Mouse (Mus musculus) embryo, embryonic 9.5 days (tissue): Measurements from ENCODE around the gene Sytl2.

Experiments used
- DNase-seq: peaks from one replicate; pipeline ENCODE4 v3.0.0-alpha.2; 2017; ENCODE audit errors: extremely low spot score

The Sytl2 gene

GRCm38 (mm10) chr7:90308003-90308402 lies 6.0 kb downstream of the Sytl2 start:
- no peak for DNase-seq

DNA sequence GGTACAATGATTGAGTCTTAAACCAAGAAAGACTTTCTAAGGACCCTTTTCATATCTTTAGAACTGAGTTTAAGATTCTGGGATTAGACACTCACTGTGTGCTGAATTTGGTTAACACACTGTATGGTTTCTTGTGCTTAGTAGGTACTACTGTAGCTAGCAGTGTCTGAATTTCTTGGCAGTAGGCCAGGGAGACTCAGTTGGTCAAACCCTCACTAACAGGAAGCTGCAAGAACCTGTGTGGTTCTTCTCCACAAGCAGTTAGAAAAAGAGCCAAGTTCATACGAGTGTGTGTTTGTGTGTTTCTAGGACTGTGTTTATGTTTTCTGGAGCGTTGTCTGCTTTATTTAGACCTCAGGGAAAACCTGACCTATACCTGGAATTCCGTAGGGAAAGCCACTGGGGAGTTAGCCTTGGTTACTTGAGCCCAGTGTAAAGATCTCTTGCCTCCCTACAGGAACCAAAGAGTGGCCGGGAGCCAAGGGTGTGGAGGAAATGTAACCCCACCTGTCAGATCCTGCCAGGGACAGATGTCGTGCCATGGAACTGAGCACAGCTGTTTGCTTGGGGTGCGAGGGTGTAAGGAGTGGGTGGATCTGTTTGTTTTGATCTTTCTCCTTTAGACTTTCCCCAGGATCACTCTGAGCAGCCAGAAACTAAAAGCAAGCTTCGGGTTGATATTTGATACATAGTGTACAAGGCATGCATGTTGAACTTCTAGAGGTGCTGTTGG lies 10.3 kb downstream of the Sytl2 start:
- DNase-seq: no peak

GRCm38 (mm10) chr7:90313421-90313820 lies 11.4 kb downstream of the Sytl2 start:
- no peak for DNase-seq

- no peak for DNase-seq
Observed at GRCm38 (mm10) chr7:90316823-90317222, 14.8 kb downstream of the Sytl2 start.

GRCm38 (mm10) chr7:90319446-90319845 lies 17.4 kb downstream of the Sytl2 start:
- no peak for DNase-seq

- no peak for DNase-seq
Observed at GRCm38 (mm10) chr7:90320124-90320523, 18.1 kb downstream of the Sytl2 start.

- DNase-seq: no peak
Observed at GRCm38 (mm10) chr7:90325166-90325565, 23.1 kb downstream of the Sytl2 start.

DNA sequence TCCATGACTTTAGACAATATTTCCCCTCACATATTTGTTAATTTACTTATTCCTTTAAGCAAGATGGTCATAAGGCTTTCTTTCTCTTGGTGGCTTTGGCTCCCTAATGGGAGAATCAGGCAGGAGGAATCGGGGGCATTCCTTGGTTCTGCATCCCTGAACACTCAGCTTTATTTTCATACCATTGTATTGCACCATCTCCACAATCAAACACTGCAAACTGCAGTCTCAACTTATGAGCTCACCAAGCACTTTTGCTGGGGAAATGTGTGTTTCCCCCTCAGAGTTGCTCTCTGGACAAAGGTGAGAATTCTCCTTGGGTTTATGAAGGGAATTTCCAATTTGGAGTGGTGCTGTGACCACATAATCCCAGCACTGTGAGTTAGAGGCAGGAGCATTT lies 28.1 kb downstream of the Sytl2 start:
- no peak for DNase-seq

- DNase-seq: no peak
Observed at GRCm38 (mm10) chr7:90332483-90333065, 30.5 kb downstream of the Sytl2 start.

- no peak for DNase-seq
Observed at GRCm38 (mm10) chr7:90334362-90334761, 32.3 kb downstream of the Sytl2 start.

DNA sequence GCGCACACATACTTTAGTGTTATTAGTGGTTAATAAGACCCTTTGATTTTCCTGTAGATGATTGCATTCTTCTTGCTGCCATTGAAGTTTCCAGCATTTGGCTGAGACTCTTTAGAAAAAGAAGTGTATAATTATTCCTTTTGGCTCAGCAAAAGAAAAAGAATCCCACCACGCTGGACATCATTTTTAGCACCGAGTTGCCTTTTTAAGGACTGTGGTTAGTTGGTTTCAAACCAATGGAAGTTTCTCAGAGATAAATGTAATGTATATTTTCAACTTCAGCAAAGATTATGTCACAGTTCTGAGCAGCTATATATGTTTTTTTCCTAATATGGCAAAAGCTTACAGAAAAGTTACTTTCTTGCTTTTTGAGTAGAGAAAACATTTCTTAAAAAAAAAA lies 32.8 kb downstream of the Sytl2 start:
- no peak for DNase-seq

DNA sequence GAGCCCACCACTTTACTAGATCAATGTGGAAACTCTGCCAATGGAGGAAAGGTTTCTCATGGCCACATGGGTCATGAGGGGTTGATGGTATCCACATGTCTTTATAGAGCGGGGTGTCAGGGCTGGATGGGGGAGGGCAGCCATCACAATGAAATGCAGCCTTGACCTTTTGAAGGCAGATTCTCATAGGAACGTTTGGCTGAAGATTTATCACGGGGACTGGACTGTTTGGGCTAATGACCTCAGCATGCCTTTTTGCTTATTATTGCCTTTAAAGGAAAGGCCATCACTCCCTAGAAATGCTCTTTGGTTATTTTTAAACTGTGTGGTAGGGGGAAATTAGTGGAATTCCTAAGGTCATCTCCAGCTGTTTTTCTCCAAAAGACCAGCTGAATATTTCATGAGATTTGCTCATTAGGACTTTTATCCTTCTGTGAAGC lies 33.7 kb downstream of the Sytl2 start:
- peak; percentile 7 for DNase-seq

DNA sequence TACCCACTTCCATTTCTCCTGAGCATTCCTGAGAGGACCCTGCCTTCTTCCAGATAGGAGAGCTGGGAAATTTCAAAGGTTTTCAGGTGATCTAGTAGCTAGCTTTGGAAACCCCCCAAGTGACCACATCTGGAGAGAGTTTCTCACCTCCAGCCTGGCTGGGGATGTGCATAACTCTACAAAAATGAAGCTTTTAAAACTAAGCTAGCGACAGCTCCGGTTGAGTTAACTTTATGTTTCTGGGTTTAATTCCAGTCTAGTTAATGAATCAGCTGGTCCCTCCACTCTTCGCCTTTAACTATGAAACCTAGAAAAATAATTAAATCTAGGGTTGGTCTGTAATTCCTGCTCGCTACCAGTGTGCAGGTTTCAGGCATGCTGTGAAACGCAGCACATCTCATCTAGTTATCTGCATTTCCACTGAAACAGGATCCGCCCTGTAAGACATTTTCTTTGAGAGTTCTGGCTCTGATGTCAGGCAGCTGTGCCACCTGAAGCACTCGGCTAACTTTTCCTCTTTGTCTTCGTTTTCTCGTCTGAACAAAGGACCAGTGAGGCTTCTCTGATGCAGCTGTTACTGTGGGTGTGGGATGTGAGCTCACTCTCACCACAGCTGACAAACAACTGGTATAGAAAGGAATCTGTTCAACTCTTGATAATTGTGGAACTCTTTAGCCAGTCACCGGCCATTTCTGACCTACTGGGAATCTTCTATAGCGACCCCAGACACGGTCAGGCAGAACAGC lies 39.3 kb downstream of the Sytl2 start:
- no peak for DNase-seq

DNA sequence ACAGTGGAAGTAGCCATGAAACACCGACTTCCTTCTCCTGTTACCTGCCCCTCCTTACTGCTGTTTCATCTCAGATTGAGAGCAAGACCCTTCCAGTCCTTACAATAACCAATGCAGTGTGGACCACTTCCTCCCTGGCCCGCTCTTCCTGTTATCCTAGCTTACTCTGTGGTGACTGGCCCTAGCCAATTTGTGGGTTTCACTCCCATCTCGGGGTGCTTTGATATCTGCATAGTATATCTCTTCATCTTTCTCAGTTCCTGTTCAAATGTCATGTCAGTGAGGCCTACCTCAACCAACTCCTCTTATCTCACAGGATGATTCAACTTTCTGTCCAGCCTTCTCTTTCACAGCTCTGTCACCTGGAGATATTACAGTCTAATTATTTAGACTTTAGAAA lies 42.9 kb downstream of the Sytl2 start:
- no peak for DNase-seq

DNA sequence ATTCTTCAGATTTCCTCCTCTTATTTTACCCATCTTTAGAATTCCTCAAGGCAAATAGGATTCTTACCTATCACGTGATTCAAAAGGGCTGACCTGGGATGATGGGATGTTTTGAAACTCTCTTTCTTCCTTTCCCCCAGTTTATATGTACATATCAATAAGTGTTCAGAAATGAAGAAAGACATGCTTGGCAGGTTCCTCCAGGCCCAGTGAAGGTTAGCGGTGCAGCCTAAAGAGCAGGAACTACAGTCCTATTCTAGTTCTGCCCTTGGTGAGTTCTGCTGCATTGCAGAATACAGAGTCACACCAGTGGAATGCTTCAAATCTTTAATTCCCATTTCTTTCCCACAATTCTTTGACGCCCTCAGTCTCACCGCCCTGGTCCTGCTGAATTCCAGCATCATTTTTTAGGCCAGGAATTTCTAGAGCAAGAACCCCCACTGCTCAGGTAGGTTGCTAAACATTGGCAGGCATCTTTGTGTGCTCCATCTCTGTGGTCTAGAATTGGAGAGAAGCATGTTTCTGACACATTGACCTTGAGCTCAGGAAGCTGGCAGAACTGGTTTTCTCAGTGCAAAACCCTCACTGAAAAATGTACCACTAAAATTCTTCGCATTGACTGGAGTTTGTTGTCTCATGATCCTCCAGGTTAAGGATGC lies 45.9 kb downstream of the Sytl2 start:
- no peak for DNase-seq

GRCm38 (mm10) chr7:90349014-90349413 lies 47.0 kb downstream of the Sytl2 start:
- DNase-seq: no peak

- no peak for DNase-seq
Observed at GRCm38 (mm10) chr7:90352183-90352582, 50.1 kb downstream of the Sytl2 start.

- DNase-seq: no peak
Observed at GRCm38 (mm10) chr7:90353488-90354228, 51.6 kb downstream of the Sytl2 start.

GRCm38 (mm10) chr7:90354229-90354604 lies 52.2 kb downstream of the Sytl2 start:
- no peak for DNase-seq

DNA sequence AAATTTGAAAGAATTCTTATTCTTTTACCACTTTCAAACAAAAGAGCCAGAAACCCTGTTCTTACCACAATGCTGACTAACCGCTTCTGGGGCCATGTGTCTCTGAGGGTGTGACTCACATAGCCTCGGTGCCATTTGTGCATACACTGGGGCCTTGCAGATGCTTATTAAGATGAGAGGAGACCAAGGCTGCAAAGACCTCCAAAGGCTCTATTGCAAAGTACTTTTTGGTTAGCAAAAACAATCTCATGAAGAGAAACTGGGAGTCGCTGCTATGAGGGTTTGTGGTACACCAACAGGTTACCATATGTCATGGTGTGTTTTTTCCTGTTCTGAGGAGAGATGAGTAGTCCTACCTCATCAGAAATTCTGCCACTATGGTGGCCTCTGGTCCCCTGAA lies 53.4 kb downstream of the Sytl2 start:
- no peak for DNase-seq

DNA sequence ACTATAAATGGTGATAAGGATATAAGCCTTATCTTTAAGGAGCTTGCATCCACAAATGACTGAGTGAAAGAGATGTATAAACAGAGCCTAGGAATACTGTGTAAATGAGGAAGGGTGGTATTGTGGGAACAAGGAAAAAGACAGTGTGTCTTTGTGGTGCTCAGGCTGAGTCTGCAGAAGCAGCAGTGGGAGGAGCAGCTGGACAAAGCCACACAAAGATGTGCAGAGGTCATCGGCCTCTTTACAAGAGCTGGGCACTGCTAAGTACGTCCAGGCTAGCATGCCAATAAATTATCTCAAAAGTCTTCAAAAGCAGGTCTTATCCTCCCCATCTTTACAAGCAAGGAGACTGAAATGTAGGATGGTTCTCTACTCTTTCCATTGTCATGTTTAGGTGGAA lies 53.9 kb downstream of the Sytl2 start:
- no peak for DNase-seq

- no peak for DNase-seq
Observed at GRCm38 (mm10) chr7:90362788-90363187, 60.7 kb downstream of the Sytl2 start.
